Mouse (Mus musculus) neural tube, embryonic 14.5 days (tissue): ENCODE data around the gene Etv6. TPM values are rescaled to one million over a fixed set of nuclear protein-coding genes. Genes with fewer than 3 reads are reported as not detected.
A peak's percentile ranks its signal among the peaks of the same experiment; 100 is the strongest.

Source experiments
- ATAC-seq: fragments of 200-750 bp; cut with Nextera tagmentation; 2 replicates; pipeline ENCODE4 v1.8.0; 2017; ENCODE audit warnings: low read depth, mild to moderate bottlenecking, moderate TSS enrichment, moderate library complexity
- H3K27ac ChIP-seq: fragments of 300-500 bp; sonication (generic); 2 replicates; pipeline ENCODE4 v1.5.1; 2014; ENCODE audit warnings: low read depth, mild to moderate bottlenecking, control low read depth, low read length, moderate library complexity, mixed read lengths
- H3K27me3 ChIP-seq: fragments of 300-500 bp; sonication (generic); 2 replicates; pipeline ENCODE4 v1.6.1; 2014; ENCODE audit warnings: low read length; ENCODE audit not compliant: control insufficient read depth, insufficient read depth
- H3K36me3 ChIP-seq: fragments of 300-500 bp; sonication (generic); 2 replicates; pipeline ENCODE4 v1.6.1; 2014; ENCODE audit warnings: low read length, mixed read lengths; ENCODE audit not compliant: control insufficient read depth, insufficient read depth
- H3K4me1 ChIP-seq: fragments of 300-500 bp; sonication (generic); 2 replicates; pipeline ENCODE4 v1.6.1; 2014; ENCODE audit warnings: low read length; ENCODE audit not compliant: control insufficient read depth, insufficient read depth
- H3K4me2 ChIP-seq: fragments of 300-500 bp; sonication (generic); 2 replicates; pipeline ENCODE4 v1.6.1; 2014; ENCODE audit warnings: mild to moderate bottlenecking, low read depth, low read length, control low read depth
- H3K4me3 ChIP-seq: fragments of 300-500 bp; sonication (generic); 2 replicates; pipeline ENCODE4 v1.5.1; 2014; ENCODE audit warnings: low read depth, low read length, control low read depth, mixed read lengths
- H3K9ac ChIP-seq: fragments of 300-500 bp; sonication (generic); replicated peaks from 2 replicates; pipeline ENCODE4 v1.6.1; 2014; ENCODE audit warnings: low read depth, mild to moderate bottlenecking, control low read depth, low read length, mixed read lengths
- H3K9me3 ChIP-seq: fragments of 300-500 bp; sonication (generic); 2 replicates; pipeline ENCODE4 v1.6.1; 2016; ENCODE audit warnings: low read length; ENCODE audit not compliant: control insufficient read depth
- WGBS: fragments of 180-500 bp; shearing (Covaris S2); extraction: QIAGEN DNeasy Blood & Tissue Kit; methylation state at CpG from one replicate; pipeline ENCODE4 v1.1.7; 2014; 5-methylcytosine and 5-hydroxymethylcytosine counted together
- polyA plus RNA-seq: library from polyadenylated mRNA; unstranded; fragments of >200 nt; fragmentation: Nextera tagmentation; extraction: Ambion mirVana; gene quantifications from 2 replicates; pipeline ENCODE4 v1.2.1, GENCODE M21; 2014

Etv6 gene
- polyA plus RNA-seq, 1 experiment from 2014 or later: 5.8 TPM

DNA sequence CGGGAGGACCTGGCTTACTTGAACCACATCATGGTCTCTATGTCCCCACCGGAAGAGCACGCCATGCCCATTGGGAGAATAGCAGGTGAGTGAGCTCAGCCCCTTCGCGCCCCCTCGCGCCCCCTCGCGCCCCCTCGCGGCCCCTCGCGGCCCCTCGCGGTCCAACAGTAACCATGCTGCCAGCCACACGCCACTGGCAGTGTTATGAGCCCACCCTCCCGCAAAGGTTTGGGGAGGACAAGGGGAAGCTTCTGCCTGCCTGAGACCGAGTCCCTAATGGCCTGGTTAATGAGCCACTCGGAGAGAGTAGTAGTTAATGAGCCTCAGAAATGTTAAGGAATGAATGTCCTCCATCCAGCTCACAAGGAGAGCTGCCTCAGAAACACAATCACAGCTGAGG is 213.2 kb downstream of the Etv6 start:
- Histone ChIP-seq H3K4me1 (no peaks in the 10 kb centered on the region), H3K9me3 (no peaks in the 10 kb centered on the region), H3K36me3 (no peaks in the 10 kb centered on the region), H3K27ac (no peak overlapping the region), H3K4me2 (no peak overlapping the region), H3K4me3 (no peak overlapping the region), H3K27me3 (no peaks in the 10 kb centered on the region), H3K9ac (no peak overlapping the region)
- whole genome bisulfite sequencing: 87% methylated on average over 19 of the region's 19 CpGs
- peak; percentile 59 for ATAC-seq

DNA sequence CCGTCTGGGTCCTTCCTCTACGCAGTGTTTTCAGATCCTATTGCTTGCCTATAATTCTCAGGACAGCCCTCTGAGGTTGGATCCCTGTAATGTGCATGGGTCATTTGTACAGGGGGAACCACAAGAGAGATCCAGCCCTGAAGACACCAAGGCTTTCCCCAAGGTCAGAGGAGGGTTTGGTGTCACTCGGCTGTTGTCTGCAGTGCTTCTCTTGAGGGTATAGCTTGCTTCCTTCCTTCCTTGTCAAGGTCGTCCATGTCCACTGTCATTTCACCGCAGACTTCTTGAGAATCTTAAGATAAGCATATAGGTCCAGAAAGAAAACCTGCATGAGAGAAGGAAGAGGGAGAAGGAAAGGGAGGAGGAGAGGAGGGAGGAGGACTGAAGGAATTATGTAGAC is 215.3 kb downstream of the Etv6 start:
- no peak for ATAC-seq
- no peaks in the 10 kb centered on the region for H3K9me3 ChIP-seq
- no peak overlapping the region for H3K9ac ChIP-seq
- no peaks in the 10 kb centered on the region for H3K27me3 ChIP-seq
- no peaks in the 10 kb centered on the region for H3K4me1 ChIP-seq
- H3K4me2 ChIP-seq: no peak overlapping the region
- WGBS: 89% methylated on average over 5 of the region's 5 CpGs
- H3K4me3 ChIP-seq: no peak overlapping the region
- H3K36me3 ChIP-seq: no peaks in the 10 kb centered on the region
- H3K27ac ChIP-seq: no peak overlapping the region

- 93% methylated on average over 8 of the region's 8 CpGs for WGBS
- no peak overlapping the region for H3K4me2 ChIP-seq
These were observed 215.9 kb downstream of the Etv6 start for GRCm38 (mm10) chr6:134251364-134251763.

GRCm38 (mm10) chr6:134252081-134252755 is 216.7 kb downstream of the Etv6 start:
- Histone ChIP-seq H3K4me2 (no peak overlapping the region), H3K9ac (no peak overlapping the region), H3K9me3 (no peaks in the 10 kb centered on the region), H3K27me3 (no peaks in the 10 kb centered on the region), H3K4me1 (no peaks in the 10 kb centered on the region), H3K27ac (no peak overlapping the region), H3K36me3 (no peaks in the 10 kb centered on the region), H3K4me3 (no peak overlapping the region)
- ATAC-seq: no peak
- WGBS: 89% methylated on average over 8 of the region's 8 CpGs

More at GRCm38 (mm10) chr6:134251364-134251763, 215.9 kb downstream of the Etv6 start:
- no peak for ATAC-seq
- Histone ChIP-seq H3K36me3 (no peaks in the 10 kb centered on the region), H3K9ac (no peak overlapping the region), H3K4me3 (no peak overlapping the region), H3K27me3 (no peaks in the 10 kb centered on the region), H3K4me1 (no peaks in the 10 kb centered on the region), H3K27ac (no peak overlapping the region), H3K9me3 (no peaks in the 10 kb centered on the region)

- WGBS: 91% methylated on average over 3 of the region's 3 CpGs
- no peak overlapping the region for H3K27ac ChIP-seq
These were observed 220.9 kb downstream of the Etv6 start for GRCm38 (mm10) chr6:134256369-134256768.

DNA sequence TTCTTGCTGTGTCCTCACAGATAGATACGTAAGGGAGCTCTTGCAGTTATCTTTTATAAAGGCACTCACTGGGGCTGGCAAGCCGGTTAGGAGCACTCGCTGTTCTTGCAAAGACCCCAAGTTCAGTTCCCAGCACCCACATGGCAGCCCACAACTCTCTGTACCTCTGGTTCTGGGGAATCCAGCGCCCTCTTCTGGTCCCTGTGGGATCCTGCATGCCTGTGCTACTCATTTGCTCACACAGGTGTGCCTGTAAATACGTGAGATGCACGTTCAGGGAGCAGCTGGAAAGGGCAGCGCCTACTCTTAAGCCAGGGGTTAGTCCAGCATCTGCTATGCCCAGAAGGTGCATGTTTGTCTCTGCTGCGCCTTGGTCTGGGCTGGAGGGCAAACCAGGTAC is 224.4 kb downstream of the Etv6 start:
- ATAC-seq: no peak
- 94% methylated on average over 8 of the region's 8 CpGs for WGBS
- Histone ChIP-seq H3K9ac (no peak overlapping the region), H3K4me3 (no peak overlapping the region), H3K36me3 (no peaks in the 10 kb centered on the region), H3K27ac (no peak overlapping the region), H3K9me3 (no peaks in the 10 kb centered on the region), H3K4me2 (no peak overlapping the region), H3K27me3 (no peaks in the 10 kb centered on the region), H3K4me1 (no peaks in the 10 kb centered on the region)

More at GRCm38 (mm10) chr6:134256369-134256768, 220.9 kb downstream of the Etv6 start:
- no peaks in the 10 kb centered on the region for H3K27me3 ChIP-seq
- H3K9me3 ChIP-seq: no peaks in the 10 kb centered on the region
- no peak overlapping the region for H3K4me3 ChIP-seq
- H3K4me2 ChIP-seq: no peak overlapping the region
- H3K4me1 ChIP-seq: no peaks in the 10 kb centered on the region
- H3K9ac ChIP-seq: no peak overlapping the region
- H3K36me3 ChIP-seq: no peaks in the 10 kb centered on the region
- no peak for ATAC-seq

DNA sequence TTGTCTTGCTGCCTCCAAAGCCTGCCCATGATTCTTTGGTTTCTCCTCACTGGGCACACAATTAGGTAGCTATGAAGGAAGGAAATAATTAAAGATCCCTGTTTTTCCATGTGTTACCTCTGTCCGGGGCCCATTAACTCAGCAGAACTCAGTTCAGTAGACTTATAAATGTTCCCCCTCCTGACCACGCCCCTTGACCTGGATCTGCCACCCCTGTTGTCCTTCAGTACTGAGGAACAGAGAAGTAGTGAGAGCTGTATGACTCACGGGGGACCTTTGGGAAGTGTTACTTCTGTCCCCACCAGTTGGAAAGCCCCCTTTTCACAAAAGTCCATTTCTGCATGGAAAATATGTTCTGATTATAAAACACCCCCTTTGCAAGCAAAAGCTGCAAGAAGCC is 226.4 kb downstream of the Etv6 start:
- H3K27ac ChIP-seq: no peak overlapping the region
- H3K36me3 ChIP-seq: 0 out of 2 replicates have a peak, but pooled peaks cover under 1% of the 10 kb centered on the region
- no peak overlapping the region for H3K4me3 ChIP-seq
- H3K9me3 ChIP-seq: no peaks in the 10 kb centered on the region
- no peak overlapping the region for H3K4me2 ChIP-seq
- ATAC-seq: no peak
- no peaks in the 10 kb centered on the region for H3K27me3 ChIP-seq
- 90% methylated on average over 3 of the region's 3 CpGs for WGBS
- H3K9ac ChIP-seq: no peak overlapping the region
- no peaks in the 10 kb centered on the region for H3K4me1 ChIP-seq

GRCm38 (mm10) chr6:134262383-134262782 is 226.9 kb downstream of the Etv6 start:
- ATAC-seq: no peak
- no peak overlapping the region for H3K4me3 ChIP-seq
- WGBS: 88% methylated on average over 4 of the region's 4 CpGs
- H3K4me1 ChIP-seq: no peaks in the 10 kb centered on the region
- H3K4me2 ChIP-seq: no peak overlapping the region
- no peak overlapping the region for H3K9ac ChIP-seq
- H3K27ac ChIP-seq: no peak overlapping the region
- 0 out of 2 replicates have a peak, but pooled peaks cover 4% of the 10 kb centered on the region for H3K36me3 ChIP-seq
- no peaks in the 10 kb centered on the region for H3K27me3 ChIP-seq
- no peaks in the 10 kb centered on the region for H3K9me3 ChIP-seq

DNA sequence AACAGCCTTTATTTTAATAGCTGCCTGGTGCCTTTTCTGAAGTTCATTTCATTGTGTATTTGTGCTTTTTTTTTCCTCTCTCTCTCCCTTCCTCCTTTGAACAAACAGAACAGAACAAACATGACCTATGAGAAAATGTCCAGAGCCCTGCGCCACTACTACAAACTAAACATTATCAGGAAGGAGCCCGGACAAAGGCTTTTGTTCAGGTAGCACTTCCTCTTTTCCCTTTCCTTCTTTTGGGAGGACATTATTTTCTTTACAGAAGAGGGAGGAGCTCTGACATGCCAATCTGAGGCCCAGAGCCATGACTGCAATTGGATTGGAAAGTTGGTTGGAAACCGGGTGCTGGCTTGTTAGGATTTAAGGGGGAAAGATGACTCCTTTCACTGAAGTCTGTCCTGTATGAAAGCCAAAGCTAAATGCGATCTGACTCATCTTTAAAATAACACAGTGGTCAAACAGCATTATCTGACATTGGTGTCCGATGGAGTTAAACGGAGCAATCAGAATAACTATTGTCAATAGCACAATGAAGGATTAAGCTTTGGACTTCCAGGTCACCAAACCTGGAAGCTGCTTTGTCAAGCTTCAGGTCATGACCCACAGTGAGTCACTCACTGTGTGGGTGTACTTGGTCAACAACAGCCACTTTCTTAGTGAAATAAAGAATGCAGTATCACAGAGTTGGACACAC is 227.6 kb downstream of the Etv6 start:
- WGBS: 70% methylated on average over 6 of the region's 6 CpGs

More for the DNA sequence above, 227.6 kb downstream of the Etv6 start:
- Histone ChIP-seq H3K4me3 (no peak overlapping the region), H3K4me1 (no peaks in the 10 kb centered on the region), H3K9ac (no peak overlapping the region), H3K27ac (no peak overlapping the region), H3K36me3 (0 out of 2 replicates have a peak, but pooled peaks cover 4% of the 10 kb centered on the region), H3K9me3 (no peaks in the 10 kb centered on the region), H3K4me2 (no peak overlapping the region), H3K27me3 (no peaks in the 10 kb centered on the region)
- ATAC-seq: no peak
